Mouse (Mus musculus) embryonic facial prominence, embryonic 14.5 days (tissue): ENCODE results near the gene Pou2f3. TPM values are rescaled to one million over a fixed set of nuclear protein-coding genes. Genes with fewer than 3 reads are reported as not detected.

ENCODE experiments used
- ATAC-seq: fragments of 200-750 bp; cut with Nextera tagmentation; 2 replicates; pipeline ENCODE4 v1.8.0; 2017; ENCODE audit warnings: low read depth, moderate number of reproducible peaks, moderate TSS enrichment
- DNase-seq: peaks from one replicate; pipeline ENCODE4 v3.0.0-alpha.2; 2015; ENCODE audit warnings: low spot score
- H3K27ac ChIP-seq: fragments of 300-500 bp; sonication (generic); replicated peaks from 2 replicates; pipeline ENCODE4 v1.5.1; 2014; ENCODE audit warnings: low read depth, mild to moderate bottlenecking, low read length, moderate library complexity
- H3K27me3 ChIP-seq: fragments of 300-500 bp; sonication (generic); replicated peaks from 2 replicates; pipeline ENCODE4 v1.6.1; 2014; ENCODE audit warnings: low read length; ENCODE audit not compliant: control insufficient read depth, insufficient read depth
- H3K36me3 ChIP-seq: fragments of 300-500 bp; sonication (generic); 2 replicates; pipeline ENCODE4 v1.6.1; 2014; ENCODE audit warnings: low read length, mixed read lengths; ENCODE audit not compliant: control insufficient read depth, insufficient read depth
- H3K4me1 ChIP-seq: fragments of 300-500 bp; sonication (generic); 2 replicates; pipeline ENCODE4 v1.6.1; 2014; ENCODE audit warnings: antibody characterized with exemption, low read length; ENCODE audit not compliant: control insufficient read depth, insufficient read depth
- H3K4me2 ChIP-seq: fragments of 300-500 bp; sonication (generic); 2 replicates; pipeline ENCODE4 v1.6.1; 2014; ENCODE audit warnings: low read depth, mild to moderate bottlenecking, low read length, moderate library complexity, mixed read lengths
- H3K4me3 ChIP-seq: fragments of 300-500 bp; sonication (generic); 2 replicates; pipeline ENCODE4 v1.5.1; 2014; ENCODE audit warnings: low read depth, mild to moderate bottlenecking, low read length
- H3K9ac ChIP-seq: fragments of 300-500 bp; sonication (generic); 2 replicates; pipeline ENCODE4 v1.6.1; 2014; ENCODE audit warnings: low read depth, mild to moderate bottlenecking, low read length, moderate library complexity, mixed read lengths
- H3K9me3 ChIP-seq: fragments of 300-500 bp; sonication (generic); 2 replicates; pipeline ENCODE4 v1.6.1; 2016; ENCODE audit warnings: low read length; ENCODE audit not compliant: control insufficient read depth
- WGBS: fragments of 180-500 bp; shearing (Covaris S2); extraction: QIAGEN DNeasy Blood & Tissue Kit; methylation state at CpG from one replicate; pipeline ENCODE4 v1.1.7; 2014; 5-methylcytosine and 5-hydroxymethylcytosine counted together
- polyA plus RNA-seq: library from polyadenylated mRNA; unstranded; fragments of >200 nt; fragmentation: Nextera tagmentation; extraction: Ambion mirVana; gene quantifications from 2 replicates; pipeline ENCODE4 v1.2.1, GENCODE M21; 2014

The Pou2f3 gene
- polyA plus RNA-seq, 1 experiment from 2014 or later = 3.8 TPM

DNA sequence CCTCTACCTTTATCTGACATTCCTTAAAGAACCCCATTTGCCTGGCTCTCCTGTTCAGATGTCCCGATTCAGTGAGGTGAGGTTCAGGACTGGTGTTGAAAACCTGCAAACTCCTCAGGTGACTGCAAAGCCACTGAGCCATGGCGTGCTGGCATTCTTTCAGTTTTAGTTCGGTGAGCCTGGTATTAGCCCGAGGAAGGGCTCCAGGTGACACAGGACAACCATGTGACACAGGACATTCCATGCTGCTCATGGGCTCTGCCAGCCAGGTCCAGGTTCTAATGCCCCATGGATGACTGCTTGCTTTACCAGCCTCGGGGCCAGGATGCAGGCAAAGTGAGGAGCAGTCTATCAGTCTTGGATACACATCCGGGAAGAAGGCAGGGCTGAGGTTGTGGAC lies 25.2 kb upstream of the Pou2f3 start:
- H3K27ac ChIP-seq = no peak overlapping the region
- H3K27me3 ChIP-seq = no peaks in the 10 kb centered on the region
- H3K9ac ChIP-seq = no peak overlapping the region
- peaks cover 33% of the 10 kb centered on the region; the same call in 1 of the 2 replicates for H3K36me3 ChIP-seq
- no peak overlapping the region for H3K4me2 ChIP-seq
- DNase-seq (no peak), ATAC-seq (no peak)
- no peak overlapping the region for H3K4me3 ChIP-seq
- H3K4me1 ChIP-seq = peaks cover 42% of the 10 kb centered on the region
- WGBS = 77% methylated on average over 6 of the region's 6 CpGs
- no peaks in the 10 kb centered on the region for H3K9me3 ChIP-seq

DNA sequence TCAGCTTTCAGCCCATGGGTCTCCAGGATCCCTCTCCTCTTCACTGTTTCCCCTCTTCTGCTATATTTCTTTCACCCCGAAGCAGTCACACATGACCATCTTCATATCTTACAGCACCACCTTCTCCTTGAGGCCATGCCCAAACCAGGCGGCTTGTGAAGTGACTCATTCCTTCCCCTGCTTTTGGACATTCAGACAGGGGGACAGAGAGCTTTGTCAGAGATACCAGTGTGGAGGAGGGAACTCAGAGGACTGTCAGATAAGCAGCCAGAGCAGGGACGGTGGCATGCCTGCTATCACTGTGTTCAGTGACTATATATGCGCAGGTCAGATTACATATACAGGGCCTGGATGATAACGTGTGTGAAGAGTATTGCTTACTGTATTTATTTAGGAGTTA lies 24.3 kb upstream of the Pou2f3 start:
- peaks cover 41% of the 10 kb centered on the region; the same call in 1 of the 2 replicates for H3K36me3 ChIP-seq
- 82% methylated on average over 5 of the region's 5 CpGs for WGBS
- no peak overlapping the region for H3K4me3 ChIP-seq
- H3K4me2 ChIP-seq = no peak overlapping the region
- DNase-seq = no peak
- ATAC-seq = no peak
- no peak overlapping the region for H3K27ac ChIP-seq
- no peak overlapping the region for H3K9ac ChIP-seq
- H3K27me3 ChIP-seq = no peaks in the 10 kb centered on the region
- H3K4me1 ChIP-seq = peaks cover 40% of the 10 kb centered on the region
- no peaks in the 10 kb centered on the region for H3K9me3 ChIP-seq

DNA sequence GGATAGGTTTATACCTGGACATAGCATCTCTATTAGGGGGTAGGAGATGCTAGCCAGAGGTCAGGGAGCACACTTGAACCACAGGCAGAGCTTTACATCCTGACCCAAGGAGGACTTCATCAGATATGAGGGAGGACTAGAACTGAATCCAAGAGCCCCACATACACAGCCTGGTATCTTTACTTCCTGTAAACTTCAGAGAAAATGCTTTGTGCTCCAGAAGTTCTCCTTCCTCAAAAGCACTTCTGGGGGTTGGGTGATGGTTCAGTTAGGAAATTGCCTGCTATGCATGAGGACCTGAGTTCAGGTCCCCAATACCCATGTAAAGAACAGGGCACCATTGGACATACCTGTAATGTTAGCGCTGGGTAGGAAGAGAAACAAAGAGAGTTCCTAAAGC lies 23.3 kb upstream of the Pou2f3 start:
- Histone ChIP-seq H3K27me3 (no peaks in the 10 kb centered on the region), H3K9me3 (no peaks in the 10 kb centered on the region), H3K9ac (no peak overlapping the region), H3K4me3 (no peak overlapping the region), H3K4me1 (peaks cover 40% of the 10 kb centered on the region), H3K36me3 (peaks cover 46% of the 10 kb centered on the region; the same call in 1 of the 2 replicates), H3K27ac (no peak overlapping the region), H3K4me2 (no peak overlapping the region)
- 96% methylated on average over 1 of the region's 1 CpGs for WGBS
- no peak for ATAC-seq
- DNase-seq = no peak

DNA sequence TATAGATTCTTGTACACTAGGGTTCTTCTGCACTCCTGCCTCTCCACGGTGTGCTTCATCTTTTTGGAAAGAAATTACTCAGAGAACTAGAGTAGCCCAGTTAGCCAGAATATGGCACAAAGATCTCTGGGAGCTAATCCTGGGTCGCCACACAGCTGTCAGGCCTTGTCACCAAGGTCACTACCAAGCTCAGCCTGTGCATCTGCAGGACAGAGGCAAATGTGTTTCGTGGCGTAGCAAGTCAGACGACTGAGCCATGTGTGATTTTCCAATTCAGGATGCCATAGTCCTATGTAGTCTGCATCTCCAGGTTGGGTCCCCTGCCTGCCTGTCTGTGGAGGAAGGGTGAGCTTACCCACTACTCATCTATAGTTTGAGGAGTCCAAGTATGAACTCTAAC lies 22.9 kb upstream of the Pou2f3 start:
- Histone ChIP-seq H3K36me3 (peaks cover 46% of the 10 kb centered on the region; the same call in 1 of the 2 replicates), H3K27ac (peak overlapping the region; percentile 39; the same call in 1 of the 2 replicates), H3K9ac (peak overlapping the region; percentile 14; the same call in 1 of the 2 replicates), H3K4me3 (no peak overlapping the region), H3K4me1 (peaks cover 40% of the 10 kb centered on the region), H3K27me3 (no peaks in the 10 kb centered on the region), H3K9me3 (no peaks in the 10 kb centered on the region), H3K4me2 (no peak overlapping the region)
- ATAC-seq (no peak), DNase-seq (no peak)
- 52% methylated on average over 5 of the region's 5 CpGs for WGBS

DNA sequence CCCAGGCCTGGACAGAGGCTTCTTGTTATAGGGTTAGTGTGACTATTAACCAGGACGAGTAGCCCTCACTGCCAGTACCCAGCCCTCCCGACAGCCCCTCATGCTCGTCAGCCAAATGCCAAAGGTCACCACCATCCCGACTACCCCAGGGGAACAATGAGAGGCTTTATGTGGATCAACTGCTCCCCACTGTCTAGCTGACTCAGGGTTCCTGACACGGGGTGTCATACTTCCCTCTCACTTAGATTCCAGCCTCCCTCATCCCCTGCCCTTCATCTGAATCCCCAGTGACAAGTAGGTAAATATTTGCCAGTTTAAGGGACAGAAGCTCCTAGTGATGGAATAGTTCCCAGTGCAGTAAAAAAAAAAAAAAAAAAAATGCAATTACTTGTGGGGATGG lies 22.1 kb upstream of the Pou2f3 start:
- Histone ChIP-seq H3K4me1 (peaks cover 32% of the 10 kb centered on the region), H3K4me2 (0 out of 2 replicates have a peak overlapping the region, but pooled peaks have one; percentile 7), H3K27ac (peak overlapping the region; percentile 39), H3K9ac (peak overlapping the region; percentile 31; the same call in 1 of the 2 replicates), H3K36me3 (peaks cover 46% of the 10 kb centered on the region; the same call in 1 of the 2 replicates), H3K27me3 (no peaks in the 10 kb centered on the region), H3K9me3 (no peaks in the 10 kb centered on the region), H3K4me3 (no peak overlapping the region)
- ATAC-seq (0 out of 2 replicates have a peak, but pooled peaks have one; percentile 31), DNase-seq (no peak)
- WGBS = 8% methylated on average over 4 of the region's 5 CpGs

DNA sequence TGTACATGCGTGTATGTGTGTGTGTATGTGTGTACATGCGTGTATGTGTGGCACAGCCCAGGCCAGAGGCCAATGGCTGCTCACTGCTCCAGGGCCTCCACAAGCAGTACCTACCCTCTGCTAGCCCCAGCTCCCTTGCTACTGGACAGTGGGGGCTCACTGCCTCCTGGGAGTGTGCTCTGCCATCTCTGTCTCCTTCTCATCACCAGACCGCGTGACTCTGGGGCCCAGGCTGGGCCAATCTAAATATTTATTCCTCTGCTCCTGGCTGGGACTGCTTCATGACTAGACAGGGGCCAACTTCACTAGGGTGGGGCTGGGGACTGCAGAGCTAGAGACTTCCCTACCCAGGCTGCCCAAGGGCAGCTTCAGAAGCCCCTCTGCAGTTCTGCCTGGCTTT lies 21.6 kb upstream of the Pou2f3 start:
- 48% methylated on average over 4 of the region's 4 CpGs for whole genome bisulfite sequencing
- Histone ChIP-seq H3K27ac (peak overlapping the region; percentile 63; the same call in 1 of the 2 replicates), H3K4me2 (0 out of 2 replicates have a peak overlapping the region, but pooled peaks have one; percentile 7), H3K27me3 (no peaks in the 10 kb centered on the region), H3K9me3 (no peaks in the 10 kb centered on the region), H3K4me3 (no peak overlapping the region), H3K36me3 (peaks cover 43% of the 10 kb centered on the region; the same call in 1 of the 2 replicates), H3K9ac (0 out of 2 replicates have a peak overlapping the region, but pooled peaks have one; percentile 31), H3K4me1 (peaks cover 27% of the 10 kb centered on the region)
- 0 out of 2 replicates have a peak, but pooled peaks have one; percentile 13 for ATAC-seq
- no peak for DNase-seq

DNA sequence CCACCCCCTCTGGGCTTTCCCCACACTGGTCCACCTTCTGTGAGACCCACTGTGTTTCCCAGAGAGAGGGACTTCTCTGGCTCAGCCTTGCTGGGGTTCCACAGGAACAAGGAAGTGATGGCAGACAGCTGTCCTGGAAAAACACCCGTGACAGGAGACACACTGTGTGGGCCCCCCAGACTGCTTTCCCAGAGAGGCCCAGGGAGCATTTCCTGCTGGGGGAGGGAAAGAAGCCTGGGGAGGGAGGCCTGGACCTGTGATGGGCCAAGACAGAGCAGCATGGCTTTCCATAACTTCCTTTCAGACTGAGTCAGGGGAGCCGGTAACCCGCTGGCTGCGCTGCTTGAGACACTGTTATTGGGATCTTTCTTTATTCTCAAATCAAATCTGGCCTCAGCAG lies 20.7 kb upstream of the Pou2f3 start:
- Histone ChIP-seq H3K9ac (0 out of 2 replicates have a peak overlapping the region, but pooled peaks have one; percentile 21), H3K27me3 (no peaks in the 10 kb centered on the region), H3K36me3 (peaks cover 39% of the 10 kb centered on the region; the same call in 1 of the 2 replicates), H3K4me2 (no peak overlapping the region), H3K4me1 (peaks cover 26% of the 10 kb centered on the region), H3K27ac (peak overlapping the region; percentile 63; the same call in 1 of the 2 replicates), H3K9me3 (no peaks in the 10 kb centered on the region), H3K4me3 (no peak overlapping the region)
- DNase-seq (peak; percentile 35), ATAC-seq (no peak)
- 37% methylated on average over 4 of the region's 4 CpGs for WGBS

DNA sequence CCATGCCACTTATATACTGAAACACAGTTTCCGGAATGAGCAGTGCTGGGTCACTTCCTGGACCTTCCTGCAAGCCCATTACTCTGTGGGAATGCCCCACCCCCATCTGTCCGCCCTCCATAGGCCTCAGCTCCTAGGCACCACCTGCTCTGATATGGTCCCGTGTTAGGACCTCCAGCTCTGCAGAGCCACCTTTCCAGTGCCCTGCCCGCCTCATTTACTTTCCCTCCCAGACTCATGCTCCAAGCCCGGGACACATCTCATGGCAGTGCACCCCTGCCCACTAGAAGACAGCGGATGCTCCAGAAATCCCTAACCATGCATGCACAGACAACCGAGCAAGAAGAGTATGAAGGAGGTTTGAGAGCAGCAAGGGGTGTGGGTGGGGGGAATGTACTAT lies 19.8 kb upstream of the Pou2f3 start:
- WGBS = 88% methylated on average over 7 of the region's 7 CpGs

DNA sequence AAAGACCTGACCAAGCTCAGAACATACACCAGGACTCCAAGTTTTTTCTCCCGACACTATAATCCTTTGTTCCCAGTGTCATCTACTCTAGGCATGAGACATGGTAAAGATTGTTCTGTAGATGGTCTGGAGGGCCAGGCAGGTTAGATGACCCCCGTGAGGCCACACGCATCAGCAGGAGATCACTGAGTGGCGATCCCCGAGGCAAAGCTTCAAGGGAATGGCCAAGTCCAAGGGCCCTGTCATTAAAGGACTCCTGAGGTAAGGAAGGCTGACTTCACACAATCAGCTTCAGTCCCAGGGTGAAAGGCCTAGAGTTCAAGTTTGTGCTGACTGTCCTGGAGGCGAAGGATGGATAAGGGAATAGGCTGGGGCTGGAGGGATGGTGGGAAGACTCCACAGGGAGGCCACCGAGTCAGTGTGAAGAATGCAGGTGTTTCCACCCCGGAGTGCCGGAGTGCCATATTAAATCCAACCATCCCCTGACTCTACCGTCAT lies 19.3 kb upstream of the Pou2f3 start:
- H3K4me3 ChIP-seq = no peak overlapping the region
- ATAC-seq (no peak), DNase-seq (no peak)
- H3K9me3 ChIP-seq = no peaks in the 10 kb centered on the region
- H3K4me2 ChIP-seq = no peak overlapping the region
- H3K9ac ChIP-seq = no peak overlapping the region
- peaks cover 28% of the 10 kb centered on the region; the same call in 1 of the 2 replicates for H3K36me3 ChIP-seq
- H3K27me3 ChIP-seq = no peaks in the 10 kb centered on the region
- H3K27ac ChIP-seq = no peak overlapping the region
- peaks cover 32% of the 10 kb centered on the region for H3K4me1 ChIP-seq
- WGBS = 85% methylated on average over 10 of the region's 10 CpGs

More for the DNA sequence above, 19.8 kb upstream of the Pou2f3 start:
- H3K36me3 ChIP-seq = peaks cover 30% of the 10 kb centered on the region; the same call in 1 of the 2 replicates
- DNase-seq = no peak
- no peaks in the 10 kb centered on the region for H3K9me3 ChIP-seq
- ATAC-seq = no peak
- H3K4me1 ChIP-seq = peaks cover 32% of the 10 kb centered on the region
- no peak overlapping the region for H3K27ac ChIP-seq
- H3K27me3 ChIP-seq = no peaks in the 10 kb centered on the region
- H3K4me3 ChIP-seq = no peak overlapping the region
- no peak overlapping the region for H3K9ac ChIP-seq
- H3K4me2 ChIP-seq = no peak overlapping the region
